Mouse (Mus musculus) thymus, postnatal 4 days (tissue): ENCODE data around the gene Rnaset2a.
"Not testable (repeated sequence)": the region's sequence is repeated elsewhere in the genome, so short reads cannot be mapped to it uniquely, and the experiment has no call there.

Experiments used
- DNase-seq: peaks from one replicate; pipeline ENCODE4 v3.0.0; 2021

Gene Rnaset2a

DNA sequence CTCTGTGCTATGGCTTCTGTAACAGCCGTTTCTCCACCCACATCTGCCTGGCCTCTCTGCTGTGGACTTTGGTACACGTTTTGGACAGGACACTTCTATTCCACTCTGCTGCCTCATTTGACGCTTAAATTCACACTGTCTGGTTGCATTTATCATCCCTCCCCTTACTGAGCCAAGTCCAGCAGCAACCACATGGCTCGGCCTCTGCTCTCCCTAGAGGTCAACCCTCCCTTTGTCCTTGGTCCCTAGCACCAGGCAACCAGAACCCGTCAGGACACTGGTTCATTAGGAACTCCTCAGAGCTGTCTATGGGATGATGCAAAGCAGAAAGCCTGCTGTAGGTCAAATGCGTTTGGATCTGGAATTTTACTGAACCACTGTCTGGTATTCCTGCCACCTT lies 17.0 kb downstream of the Rnaset2a start:
- not testable (repeated sequence) for DNase-seq

DNA sequence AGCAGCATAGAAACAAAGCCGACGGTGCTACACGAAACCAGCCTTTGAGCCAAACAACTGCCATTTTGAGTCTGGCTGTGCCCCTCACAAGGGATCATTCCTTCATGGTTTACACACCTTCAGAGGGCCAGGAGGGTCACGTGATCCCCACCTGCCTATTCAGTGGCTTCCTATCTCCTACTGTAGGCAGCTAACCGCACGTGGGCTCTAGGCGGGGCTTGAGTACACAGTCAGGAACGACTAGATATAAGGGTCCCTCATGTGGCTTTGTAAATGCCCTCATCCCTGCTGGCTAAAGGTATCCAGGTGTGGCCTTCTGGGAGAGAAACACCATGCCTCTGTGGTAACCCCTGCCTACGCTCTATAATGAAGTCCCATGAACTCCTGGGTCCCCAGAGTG lies 18.3 kb downstream of the Rnaset2a start:
- not testable (repeated sequence) for DNase-seq

DNA sequence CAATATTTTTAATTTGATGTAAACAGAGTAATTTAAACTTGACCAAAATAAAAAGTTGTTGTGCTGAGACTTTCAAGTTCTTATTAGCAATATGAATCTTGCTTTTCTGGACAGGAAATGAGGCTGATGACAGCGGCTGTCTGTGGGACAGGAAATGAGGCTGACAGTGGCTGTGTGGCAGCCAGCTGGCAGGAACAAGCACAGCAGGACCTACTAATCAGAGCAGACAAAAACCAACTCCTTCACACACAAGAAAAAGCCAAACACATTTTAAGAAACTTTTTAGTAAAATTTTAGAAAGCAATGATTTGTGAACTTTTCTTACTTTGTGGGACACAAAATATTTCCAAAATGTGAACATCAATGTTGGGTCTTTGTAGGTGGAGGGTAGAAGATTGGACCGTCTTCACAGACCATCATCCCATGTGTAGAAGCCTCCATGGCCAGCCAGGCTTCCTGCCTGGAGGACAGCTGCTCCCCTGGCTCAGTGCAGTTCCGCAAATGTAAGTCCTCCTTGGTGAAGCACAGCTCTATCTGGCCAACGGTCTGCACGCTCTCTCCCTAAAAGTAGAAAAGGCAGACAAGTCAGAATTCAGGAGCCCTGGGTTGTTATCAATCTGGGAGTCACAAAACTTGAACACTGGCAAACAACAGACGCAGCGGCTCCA lies 19.4 kb downstream of the Rnaset2a start:
- DNase-seq, result not testable (repeated sequence)

DNA sequence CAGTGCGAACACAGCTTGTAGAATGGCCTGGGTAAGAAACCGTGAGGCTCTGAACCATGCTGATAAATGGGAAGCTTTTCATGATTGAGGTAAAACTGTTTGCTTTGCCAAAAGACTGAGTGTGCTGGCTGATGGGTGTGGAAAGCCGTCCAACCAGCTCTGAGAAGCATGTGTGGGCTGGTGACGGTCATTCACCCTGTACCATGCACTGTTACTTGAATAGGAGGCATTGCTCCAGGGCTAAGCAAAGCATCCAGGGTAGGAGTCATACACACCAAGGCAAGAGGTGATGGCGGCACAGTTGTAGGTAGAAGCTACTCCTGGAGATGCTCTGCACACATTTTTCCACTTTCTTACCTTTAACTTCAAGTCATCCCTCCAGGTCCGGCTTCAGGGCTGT lies 23.3 kb downstream of the Rnaset2a start:
- not testable (repeated sequence) for DNase-seq

DNA sequence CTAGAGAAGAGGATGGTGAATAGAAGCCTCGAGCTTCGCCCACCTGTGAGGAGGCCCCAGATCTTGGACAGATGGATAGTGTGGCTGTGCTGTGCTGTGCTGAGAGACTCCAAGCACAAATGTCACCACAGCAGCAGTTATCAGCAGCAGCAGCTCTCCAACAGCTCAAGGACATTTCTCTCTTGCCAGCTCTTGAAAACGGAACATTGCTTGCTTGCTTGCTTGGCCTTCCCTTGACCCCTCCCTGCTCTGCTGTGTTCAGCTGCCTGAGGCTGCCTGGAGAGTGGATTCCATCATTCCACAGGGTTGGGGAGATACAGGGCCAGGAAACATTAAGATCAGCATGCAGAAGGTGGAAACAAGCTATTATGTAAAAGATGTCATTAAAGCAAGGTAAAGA lies 24.9 kb downstream of the Rnaset2a start:
- DNase-seq, result not testable (repeated sequence)

DNA sequence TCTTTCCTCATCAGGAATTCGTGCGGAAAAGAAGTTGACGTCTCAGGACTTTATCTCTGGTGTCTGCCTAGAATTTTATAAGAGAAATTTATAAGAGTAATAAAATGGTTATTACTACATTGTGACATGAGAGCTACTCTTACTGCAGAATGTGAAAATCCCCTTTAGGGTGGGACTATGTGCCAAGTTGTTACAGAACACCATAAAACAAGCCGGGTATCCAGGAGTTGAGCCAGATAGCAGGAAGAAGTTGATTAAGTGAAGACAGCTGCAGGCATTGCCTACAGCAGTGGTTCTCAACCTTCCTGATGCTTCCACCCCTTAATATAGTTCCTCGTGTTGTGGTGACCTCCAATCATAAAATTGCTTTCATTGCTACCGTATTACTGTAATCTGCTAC lies 31.0 kb downstream of the Rnaset2a start:
- not testable (repeated sequence) for DNase-seq

DNA sequence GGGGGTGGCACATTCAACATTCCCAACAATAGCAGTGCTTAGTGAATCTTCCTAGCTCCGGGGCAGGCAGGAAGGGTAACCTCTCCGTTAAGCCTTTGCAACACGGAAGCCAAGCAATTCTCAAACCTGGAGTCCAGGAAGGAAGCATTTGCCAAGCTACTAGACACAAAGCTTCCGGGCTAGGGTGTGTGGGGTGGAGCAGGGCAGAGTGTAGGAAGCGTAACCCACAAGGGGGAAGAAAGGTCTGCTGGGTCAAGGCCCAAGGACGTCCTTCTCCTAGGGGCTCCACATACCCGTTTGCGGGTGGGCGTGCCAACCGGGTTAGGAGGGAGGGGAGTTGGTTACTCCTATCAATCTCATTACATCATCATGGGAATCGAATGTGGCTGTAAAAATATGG lies 31.5 kb downstream of the Rnaset2a start:
- peak; percentile 37 for DNase-seq

DNA sequence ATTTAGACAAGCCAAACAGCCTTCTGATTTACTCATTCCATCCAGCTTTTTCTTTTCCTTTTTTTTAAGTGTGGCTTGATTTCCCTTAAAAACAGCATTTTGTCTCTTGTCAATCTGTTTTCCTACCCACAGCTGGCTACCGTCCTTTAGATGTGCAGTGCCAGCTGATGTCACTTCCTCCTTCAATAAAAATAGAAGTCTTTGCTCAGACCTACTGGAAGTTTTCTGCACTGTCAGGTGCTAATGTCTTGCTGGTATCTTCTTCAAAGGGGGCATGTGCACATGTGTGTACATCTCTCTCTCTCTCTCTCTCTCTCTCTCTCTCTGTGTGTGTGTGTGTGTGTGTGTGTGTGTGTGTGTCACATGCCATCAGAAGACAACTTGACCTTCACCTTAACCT lies 35.7 kb downstream of the Rnaset2a start:
- DNase-seq, result not testable (repeated sequence)

DNA sequence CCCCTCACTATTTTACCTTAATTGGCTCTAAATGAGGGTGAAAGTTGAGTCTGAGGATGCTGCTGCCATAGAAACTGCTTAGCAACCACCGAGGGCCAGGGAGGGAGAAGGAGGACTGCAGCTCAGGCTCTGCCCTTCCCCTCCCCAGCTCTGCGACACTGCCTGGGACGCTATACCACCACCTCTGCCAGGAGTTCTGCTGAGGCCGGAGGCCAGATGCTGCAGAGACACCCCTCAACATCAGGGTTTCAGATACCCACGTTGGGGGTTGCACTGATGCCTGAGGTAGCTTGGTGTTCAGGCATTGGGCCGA lies 46.6 kb downstream of the Rnaset2a start:
- not testable (repeated sequence) for DNase-seq

DNA sequence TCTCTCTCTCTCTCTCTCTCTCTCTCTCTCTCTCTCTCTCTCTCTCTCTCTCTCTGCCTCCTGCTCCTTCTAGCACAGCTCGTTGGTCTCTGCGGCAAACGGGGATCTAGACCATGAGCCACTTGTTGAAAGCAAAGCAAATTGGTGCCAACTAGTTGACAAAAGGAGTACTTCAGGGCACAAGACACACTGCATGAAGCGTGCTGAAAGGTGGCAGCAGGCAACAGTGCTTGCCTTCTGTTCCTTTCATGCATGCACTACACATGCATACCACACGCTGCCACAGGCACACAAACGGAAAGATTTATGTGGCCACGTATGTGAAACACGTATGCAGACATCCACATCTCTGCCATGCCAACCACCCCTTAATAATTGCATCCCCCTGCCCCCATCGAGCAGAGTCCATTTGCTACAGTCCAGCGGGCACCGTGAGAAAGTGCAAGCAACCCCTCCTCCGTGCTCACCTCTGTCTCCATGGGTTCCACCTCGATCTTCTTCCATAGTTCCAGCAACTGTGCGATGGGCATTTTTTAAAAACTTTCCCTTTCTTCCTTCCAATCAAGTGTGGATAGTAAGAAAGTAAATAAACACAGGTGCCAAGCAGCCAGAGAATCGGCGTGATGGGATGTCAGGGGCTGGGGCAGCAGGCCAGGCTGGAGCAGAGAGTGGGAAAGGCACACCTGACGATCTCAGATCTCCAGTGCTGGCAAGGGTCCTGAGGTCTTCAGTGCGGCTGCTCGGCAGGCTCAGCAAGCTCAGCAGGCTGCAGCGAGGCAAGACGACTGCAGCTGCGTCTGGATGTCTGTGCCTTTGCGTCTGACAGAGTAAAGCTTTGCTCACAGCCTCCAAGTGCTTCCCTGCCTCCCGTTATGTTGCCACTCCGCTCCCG lies 47.2 kb downstream of the Rnaset2a start:
- DNase-seq, result not testable (repeated sequence)

DNA sequence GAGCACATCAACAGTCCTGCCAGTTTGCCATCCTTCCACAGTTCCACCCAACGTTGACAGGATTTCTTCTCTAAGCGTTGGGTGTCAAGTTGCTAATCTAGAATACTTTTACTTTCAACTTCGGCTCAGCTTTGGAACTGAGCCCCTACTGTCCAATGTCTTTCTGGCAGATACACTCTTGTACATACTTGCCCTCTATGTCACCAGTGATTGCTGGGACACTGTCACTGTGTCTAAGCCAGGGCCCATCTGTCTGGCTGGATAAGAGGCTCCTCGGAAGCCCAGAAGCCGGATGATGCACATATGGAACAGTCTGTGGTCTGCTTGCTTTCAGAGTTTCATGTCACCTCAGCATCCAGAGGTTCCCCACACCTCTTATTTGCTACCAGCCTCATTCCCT lies 51.7 kb downstream of the Rnaset2a start:
- DNase-seq, result not testable (repeated sequence)

DNA sequence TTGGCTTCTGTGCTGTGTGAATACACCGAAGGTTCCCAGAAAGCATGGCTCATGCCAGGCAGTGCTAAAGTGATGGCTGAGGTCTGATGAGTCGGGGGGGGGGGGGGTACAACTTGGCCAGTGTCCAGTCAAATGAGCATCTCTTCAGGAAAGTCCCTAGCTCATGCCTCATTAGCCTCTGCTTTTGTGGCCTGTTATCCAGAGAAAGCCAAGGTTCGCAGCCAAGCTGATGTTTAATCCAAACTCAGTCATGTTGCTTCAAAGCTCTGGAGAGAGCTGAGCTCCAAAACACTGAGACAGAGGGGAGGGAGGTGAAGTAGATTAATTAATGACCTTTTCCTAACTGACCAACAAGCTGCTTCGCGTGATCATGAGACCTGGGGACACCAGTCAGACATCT lies 52.2 kb downstream of the Rnaset2a start:
- not testable (repeated sequence) for DNase-seq

DNA sequence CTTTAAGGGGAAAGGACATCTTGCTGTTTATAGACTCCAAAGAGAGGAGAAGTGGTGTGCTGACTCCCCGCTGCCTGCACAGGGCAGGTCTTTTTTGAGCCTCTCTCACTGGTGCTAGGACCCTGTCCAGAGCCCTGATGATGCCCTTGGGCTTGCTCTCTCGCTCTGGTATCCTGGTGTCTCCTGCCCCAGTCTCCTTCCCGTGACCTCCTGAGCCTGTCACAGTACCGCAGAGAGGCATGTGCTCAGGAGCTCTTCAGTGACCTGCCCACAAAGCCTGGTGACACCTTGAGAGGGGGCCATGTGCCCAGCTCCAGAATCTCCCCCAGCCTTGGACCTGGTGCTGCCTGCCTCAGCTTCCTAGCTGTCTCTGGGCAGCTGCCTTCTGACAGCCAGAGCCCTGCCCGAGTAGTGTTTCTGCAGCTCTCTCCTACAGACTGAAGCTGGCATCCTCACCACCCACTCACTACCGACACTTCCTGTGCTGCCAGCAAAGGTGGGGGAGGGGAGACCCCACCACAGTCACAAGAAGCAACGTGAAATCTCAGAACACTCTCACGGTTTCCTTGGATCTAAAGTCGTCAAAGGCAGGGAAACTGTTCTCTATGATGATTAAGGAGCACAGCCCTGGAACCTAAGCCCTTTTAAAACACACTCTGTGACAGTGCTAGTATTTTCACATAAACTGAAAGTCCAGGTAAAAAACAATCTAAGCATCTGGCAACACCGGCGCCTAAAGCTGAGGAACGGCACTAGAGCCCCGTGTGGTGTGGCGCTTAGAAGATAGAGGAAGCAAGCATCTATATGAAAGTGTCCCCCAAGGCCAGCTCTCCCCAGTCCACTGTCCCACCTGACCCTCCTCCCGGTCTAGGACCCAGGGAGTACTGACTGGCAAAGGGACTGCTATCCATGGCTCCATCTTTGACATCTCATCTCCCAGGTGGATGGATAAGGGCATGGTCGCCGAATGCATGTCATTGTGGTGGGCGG lies 55.1 kb downstream of the Rnaset2a start:
- peak; percentile 40 for DNase-seq

DNA sequence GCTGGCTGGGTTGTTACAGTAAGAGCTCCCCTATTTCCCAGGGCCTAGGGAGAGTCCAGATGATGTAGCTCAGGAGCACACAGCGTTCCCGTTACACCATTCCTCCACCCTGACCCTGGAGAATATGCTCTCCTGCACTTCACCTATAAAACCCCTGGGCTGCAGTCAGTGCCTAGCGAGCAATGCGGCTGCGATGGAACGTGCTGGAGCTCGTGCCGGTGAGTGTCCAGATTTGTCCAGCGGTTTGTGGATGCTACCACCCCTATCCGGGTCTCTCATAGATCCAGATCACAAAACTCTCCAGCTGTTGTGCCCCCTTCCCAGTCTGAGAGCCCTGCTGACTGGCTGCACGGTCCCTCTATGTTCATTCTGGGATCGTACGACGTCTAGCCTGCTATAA lies 56.6 kb downstream of the Rnaset2a start:
- DNase-seq, result peak; percentile 19

DNA sequence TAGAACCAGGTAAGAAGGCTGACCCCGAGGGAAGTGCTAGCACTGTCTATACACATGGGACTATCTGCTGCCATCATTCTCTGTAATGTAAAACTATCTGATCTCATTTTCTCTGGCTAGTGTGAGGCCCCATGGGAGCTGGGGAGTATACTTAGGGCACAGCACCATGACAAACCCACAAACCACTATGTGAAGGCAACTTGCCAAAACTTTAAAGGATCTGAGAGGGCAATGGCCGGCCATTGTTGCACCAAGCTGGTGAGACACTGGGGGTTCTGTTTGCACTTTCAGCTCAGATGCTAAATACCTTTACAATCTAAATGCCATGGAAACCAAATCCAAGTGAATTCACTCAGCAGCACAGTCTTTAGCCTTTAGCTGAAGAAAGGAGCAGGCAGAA lies 78.0 kb downstream of the Rnaset2a start:
- DNase-seq, result not testable (repeated sequence)
